Mouse (Mus musculus): Measurements from ENCODE around the gene Fam234b.

DNA sequence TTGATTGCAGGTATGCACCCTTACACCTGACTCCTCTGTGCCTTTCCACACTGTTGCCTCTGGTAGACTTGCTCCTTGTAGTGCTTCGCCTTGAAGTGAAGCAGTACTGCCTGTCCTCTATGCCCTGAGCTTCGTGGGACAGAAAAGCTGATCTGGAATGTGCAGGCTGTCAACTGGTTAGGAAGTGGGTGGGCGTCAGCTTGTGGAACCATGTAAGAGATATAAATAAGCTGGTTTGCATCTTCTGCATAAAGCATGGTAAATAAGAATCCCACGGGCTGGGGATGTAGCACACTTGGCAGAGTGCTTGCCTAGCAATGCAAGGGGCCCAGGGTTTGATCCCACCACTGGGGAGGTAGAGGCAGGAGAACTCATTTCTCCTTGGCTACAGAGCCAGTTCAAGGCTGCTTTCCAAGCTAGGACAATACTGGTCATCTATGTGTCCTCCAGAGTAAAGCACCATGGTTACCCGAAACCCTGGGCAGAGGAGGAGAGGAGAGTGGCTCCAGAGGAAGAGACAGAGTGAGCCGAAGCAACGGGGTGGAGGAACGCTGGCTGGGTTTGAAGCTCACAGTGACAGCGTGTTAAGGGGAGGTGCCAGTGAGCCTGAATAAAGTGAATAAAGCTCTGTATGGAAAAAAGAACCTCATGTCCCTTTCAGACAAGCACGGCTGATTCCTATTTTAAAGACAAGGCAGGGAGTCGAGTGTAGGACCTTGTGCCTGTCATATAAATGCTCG lies 34.8 kb downstream of the Fam234b start:
- no peak for TF ChIP-seq POLR2A (IDR thresholded peaks at IDR 0.05; ENCODE audit: control insufficient read depth, extremely low read depth, insufficient read depth, low read length, poor library complexity)
- no peak for TF ChIP-seq CTCF (IDR thresholded peaks at IDR 0.05; ENCODE audit: borderline replicate concordance, control insufficient read depth, extremely low read depth, insufficient read depth, low read length, poor library complexity)

Data from thymus, adult 2 months (tissue).